Mouse (Mus musculus) MEL (cell line): ENCODE measurements around the gene Tnn.

ENCODE experiments used
- CTCF ChIP-seq, 3 experiments: IDR thresholded peaks in 2 of 3; conservative IDR thresholded peaks in 1 of 3; 2 replicates each; pipeline ENCODE4 v1.5.1; 2011 to 2012; ENCODE audit warnings: low read length in 3 of 3, low read depth in 2 of 3, mild to moderate bottlenecking in 2 of 3, improper control_type of control experiment in 1 of 3, inconsistent platforms in 1 of 3, mixed read lengths in 1 of 3, moderate library complexity in 1 of 3; ENCODE audit not compliant: control insufficient read depth in 1 of 3, insufficient read depth in 1 of 3, poor library complexity in 1 of 3, severe bottlenecking in 1 of 3
- E2F4 ChIP-seq: IDR thresholded peaks from 2 replicates; pipeline ENCODE4 v1.6.1; 2011; ENCODE audit warnings: low read depth, low read length, improper control_type of control experiment, borderline replicate concordance
- ELF1 ChIP-seq: IDR thresholded peaks from 2 replicates; pipeline ENCODE4 v1.6.1; 2014; ENCODE audit warnings: low read depth, mild to moderate bottlenecking, inconsistent platforms, low read length, improper control_type of control experiment, moderate library complexity
- EP300 ChIP-seq, 2 experiments: IDR thresholded peaks; 2 replicates each; pipeline ENCODE4 v1.6.1; 2011; ENCODE audit warnings: improper control_type of control experiment in 2 of 2, low read length in 2 of 2, low read depth in 1 of 2, mild to moderate bottlenecking in 1 of 2
- JUND ChIP-seq: IDR thresholded peaks from 2 replicates; pipeline ENCODE4 v1.6.1; 2011; ENCODE audit warnings: low read depth, mild to moderate bottlenecking, improper control_type of control experiment, low read length
- MAZ ChIP-seq: IDR thresholded peaks from 2 replicates; pipeline ENCODE4 v1.6.1; 2012; ENCODE audit warnings: low read depth, mild to moderate bottlenecking, inconsistent platforms, low read length, improper control_type of control experiment
- MEF2A ChIP-seq: IDR thresholded peaks from 2 replicates; pipeline ENCODE4 v1.6.1; 2014; ENCODE audit warnings: low read depth, mild to moderate bottlenecking, inconsistent platforms, low read length, improper control_type of control experiment; ENCODE audit not compliant: poor library complexity, insufficient replicate concordance, severe bottlenecking; ENCODE audit errors: extremely low read depth
- MYB ChIP-seq: IDR thresholded peaks from 2 replicates; pipeline ENCODE4 v1.6.1; 2011; ENCODE audit warnings: mild to moderate bottlenecking, low read depth, low read length, improper control_type of control experiment
- NRF1 ChIP-seq: IDR thresholded peaks from 2 replicates; pipeline ENCODE4 v1.6.1; 2014; ENCODE audit warnings: low read depth, mild to moderate bottlenecking, inconsistent platforms, low read length, improper control_type of control experiment, moderate library complexity; ENCODE audit not compliant: poor library complexity, insufficient read depth, severe bottlenecking
- POLR2A ChIP-seq, 2 experiments: IDR thresholded peaks; 2 replicates each; pipeline ENCODE4 v1.6.1; 2011 to 2012; ENCODE audit warnings: low read length in 2 of 2, mild to moderate bottlenecking in 2 of 2, control low read depth in 1 of 2, improper control_type of control experiment in 1 of 2, low read depth in 1 of 2, moderate library complexity in 1 of 2; ENCODE audit not compliant: control insufficient read depth in 1 of 2, insufficient read depth in 1 of 2, poor library complexity in 1 of 2
- SMC3 ChIP-seq: IDR thresholded peaks from 2 replicates; pipeline ENCODE4 v1.6.1; 2011; ENCODE audit warnings: low read depth, low read length, improper control_type of control experiment
- UBTF ChIP-seq: IDR thresholded peaks from 2 replicates; pipeline ENCODE4 v1.6.1; 2012; ENCODE audit warnings: low read depth, mild to moderate bottlenecking, inconsistent platforms, low read length, improper control_type of control experiment, moderate library complexity, borderline replicate concordance; ENCODE audit not compliant: insufficient read depth
- USF1 ChIP-seq: IDR thresholded peaks from 2 replicates; pipeline ENCODE4 v1.6.1; 2014; ENCODE audit warnings: low read depth, mild to moderate bottlenecking, inconsistent platforms, low read length, improper control_type of control experiment, moderate library complexity
- ZC3H11A ChIP-seq: IDR thresholded peaks from 2 replicates; pipeline ENCODE4 v1.6.1; 2012; ENCODE audit warnings: low read depth, mild to moderate bottlenecking, inconsistent platforms, low read length, improper control_type of control experiment

DNA sequence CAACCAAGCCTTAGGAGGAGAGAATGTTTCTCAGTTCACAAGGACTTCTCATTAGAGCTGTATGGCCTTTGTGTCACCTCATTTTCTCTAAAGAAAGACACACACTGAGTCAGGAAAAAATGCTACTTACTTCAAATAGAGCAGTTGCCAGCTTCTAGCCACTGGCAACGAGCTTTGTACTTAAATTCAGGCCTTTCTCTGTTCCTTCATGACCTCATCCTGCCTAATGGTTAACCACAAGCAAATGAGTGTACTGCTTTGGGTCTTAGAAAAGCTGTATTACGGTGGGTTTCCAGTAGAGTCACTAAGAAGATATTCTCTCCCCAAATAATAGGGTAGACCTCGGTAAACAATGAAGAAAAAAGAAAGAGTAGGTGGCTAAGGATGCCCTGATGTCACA, 2.7 kb downstream of the Tnn start:
- TF ChIP-seq POLR2A (IDR thresholded peaks at IDR 0.05; ENCODE audit: control insufficient read depth in 1 of 2, insufficient read depth in 1 of 2, low read depth in 1 of 2, low read length in 2 of 2, poor library complexity in 1 of 2) (no peak), CTCF (IDR thresholded peaks at IDR 0.05 in 2 of 3, conservative IDR thresholded peaks at IDR 0.05 in 1 of 3; ENCODE audit: control insufficient read depth in 1 of 3, insufficient read depth in 1 of 3, low read depth in 2 of 3, low read length in 3 of 3, poor library complexity in 1 of 3, severe bottlenecking in 1 of 3) (no peak), USF1 (no peak), ZC3H11A (no peak), MEF2A (no peak), NRF1 (no peak), JUND (no peak), SMC3 (no peak), ELF1 (no peak), MAZ (no peak), E2F4 (no peak), UBTF (no peak), MYB (no peak), EP300 (IDR thresholded peaks at IDR 0.05; ENCODE audit: low read depth in 1 of 2, low read length in 2 of 2) (no peak)
